Mouse (Mus musculus) heart, adult 2 months (tissue): ENCODE data around the gene Fam53b. TPM values are rescaled to one million over a fixed set of nuclear protein-coding genes. Genes with fewer than 3 reads are reported as not detected.

Experiments
- DNase-seq, 2 experiments: peaks; one replicate each; pipeline ENCODE4 v3.0.0; 2021
- H3K27ac ChIP-seq: fragments of 200-600 bp; 2 replicates; pipeline ENCODE4 v1.8.1; 2022
- H3K27me3 ChIP-seq: fragments of 200-500 bp; 2 replicates; pipeline ENCODE4 v1.6.1; 2012; ENCODE audit warnings: mild to moderate bottlenecking, low read length, inconsistent platforms, mixed read lengths; ENCODE audit not compliant: control insufficient read depth, insufficient read depth
- H3K36me3 ChIP-seq: fragments of 200-500 bp; 2 replicates; pipeline ENCODE4 v1.6.1; 2012; ENCODE audit warnings: low read length, inconsistent platforms; ENCODE audit not compliant: control insufficient read depth, insufficient read depth
- H3K4me1 ChIP-seq: fragments of 200-500 bp; 2 replicates; pipeline ENCODE4 v1.6.1; 2011; ENCODE audit warnings: low read length; ENCODE audit not compliant: control insufficient read depth, insufficient read depth
- H3K4me3 ChIP-seq: fragments of 200-600 bp; 2 replicates; pipeline ENCODE4 v1.8.1; 2022
- H3K79me2 ChIP-seq: fragments of 200-500 bp; replicated peaks from 2 replicates; pipeline ENCODE4 v1.6.1; 2012; ENCODE audit warnings: mild to moderate bottlenecking, inconsistent platforms, low read length, moderate library complexity, mixed read lengths; ENCODE audit not compliant: control insufficient read depth, insufficient read depth
- H3K9ac ChIP-seq: fragments of 200-500 bp; 2 replicates; pipeline ENCODE4 v1.6.1; 2012; ENCODE audit warnings: low read depth, mild to moderate bottlenecking, control low read depth, inconsistent platforms, low read length, mixed read lengths
- CTCF ChIP-seq: fragments of 200-600 bp; IDR thresholded peaks from 2 replicates; pipeline ENCODE4 v1.8.1; 2022; ENCODE audit warnings: antibody characterized with exemption, mild to moderate bottlenecking, moderate library complexity
- EP300 ChIP-seq: fragments of 200-500 bp; IDR thresholded peaks from 2 replicates; pipeline ENCODE4 v1.6.1; 2011; ENCODE audit warnings: low read depth, low read length, control low read depth; ENCODE audit not compliant: insufficient read depth
- POLR2A ChIP-seq: fragments of 200-500 bp; IDR thresholded peaks from 2 replicates; pipeline ENCODE4 v1.6.1; 2011; ENCODE audit warnings: mild to moderate bottlenecking, low read depth, low read length, control low read depth; ENCODE audit not compliant: insufficient read depth
- WGBS: fragments of 180-500 bp; shearing (Covaris S2); methylation state at CpG from one replicate; pipeline ENCODE4 v1.1.7; 2018; 5-methylcytosine and 5-hydroxymethylcytosine counted together
- intact Hi-C: fragments of 180-260 bp; cut with DNase I; formaldehyde crosslinking; loops from one replicate; pipeline ENCODE4 v1.15.1; 2025
- polyA plus RNA-seq: library from polyadenylated mRNA; depleted of rRNA; stranded (reverse); fragments of >200 nt; gene quantifications from 2 replicates; pipeline ENCODE4 v1.2.3, GENCODE M21; 2012
- total RNA-seq, 2 experiments: library from RNA; stranded (reverse); gene quantifications; 2 replicates each; pipeline ENCODE4 v1.2.3; 2021

The Fam53b gene
- total and polyA plus RNA-seq, 3 experiments: 22.0 to 26.9 (median 22.5) TPM

DNA sequence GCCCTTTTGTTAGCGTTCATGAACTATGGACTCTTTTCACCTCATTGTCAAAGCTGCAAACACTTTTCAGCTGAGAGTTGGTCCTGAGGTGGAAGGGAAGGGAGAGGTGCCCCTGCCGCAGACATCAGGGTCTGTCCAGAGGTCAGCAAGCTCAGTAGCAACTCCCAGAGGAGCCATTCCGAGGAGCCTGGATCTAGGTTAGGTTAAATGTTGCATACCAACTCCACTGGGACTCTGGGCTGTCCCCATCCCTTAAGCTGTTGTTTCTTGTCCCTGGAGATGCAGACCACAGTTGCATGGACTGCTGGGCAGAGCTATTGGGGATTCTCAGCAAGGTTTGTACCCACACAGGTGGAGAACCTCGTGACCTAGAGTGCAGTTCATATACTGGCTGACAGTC lies 114.5 kb downstream of the Fam53b start:
- Histone ChIP-seq H3K4me1 (peaks cover 9% of the 10 kb centered on the region), H3K27ac (no peak overlapping the region)
- TF ChIP-seq EP300 (no peak), CTCF (no peak), POLR2A (no peak)

DNA sequence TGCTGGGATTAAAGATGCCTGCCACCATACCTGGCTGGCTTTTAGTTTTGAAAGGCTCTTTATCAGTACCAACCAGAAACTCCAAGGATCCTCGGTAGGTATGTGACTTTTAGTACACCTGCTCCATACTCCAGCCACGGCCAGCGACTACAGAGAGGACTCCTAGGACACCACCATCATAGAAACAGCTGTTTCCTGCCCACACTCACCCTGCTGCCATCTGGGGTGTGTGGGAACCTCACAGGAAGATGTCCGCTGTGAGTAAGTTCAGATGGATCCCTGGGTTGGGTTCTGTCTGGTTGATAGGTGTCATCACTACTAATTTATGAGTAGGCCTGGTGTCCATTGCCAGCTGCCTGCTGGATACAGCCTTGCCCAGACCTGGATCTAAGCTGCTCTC lies 114.9 kb downstream of the Fam53b start:
- H3K36me3 ChIP-seq: no peaks in the 10 kb centered on the region
- no peaks in the 10 kb centered on the region for H3K79me2 ChIP-seq
- TF ChIP-seq CTCF (no peak), POLR2A (no peak), EP300 (no peak)
- intact Hi-C loops: no loop called here
- DNase-seq: no peak
- no peak overlapping the region for H3K9ac ChIP-seq
- H3K27me3 ChIP-seq: no peaks in the 10 kb centered on the region
- no peak overlapping the region for H3K27ac ChIP-seq
- peaks cover 6% of the 10 kb centered on the region for H3K4me1 ChIP-seq
- no peak overlapping the region for H3K4me3 ChIP-seq
- WGBS: 61% methylated on average over 4 of the region's 4 CpGs

More for the DNA sequence above, 114.5 kb downstream of the Fam53b start:
- Histone ChIP-seq H3K27me3 (no peaks in the 10 kb centered on the region), H3K36me3 (no peaks in the 10 kb centered on the region), H3K4me3 (no peak overlapping the region), H3K9ac (no peak overlapping the region), H3K79me2 (no peaks in the 10 kb centered on the region)
- intact Hi-C loops: no loop called here
- 75% methylated on average over 4 of the region's 4 CpGs for WGBS
- no peak for DNase-seq

DNA sequence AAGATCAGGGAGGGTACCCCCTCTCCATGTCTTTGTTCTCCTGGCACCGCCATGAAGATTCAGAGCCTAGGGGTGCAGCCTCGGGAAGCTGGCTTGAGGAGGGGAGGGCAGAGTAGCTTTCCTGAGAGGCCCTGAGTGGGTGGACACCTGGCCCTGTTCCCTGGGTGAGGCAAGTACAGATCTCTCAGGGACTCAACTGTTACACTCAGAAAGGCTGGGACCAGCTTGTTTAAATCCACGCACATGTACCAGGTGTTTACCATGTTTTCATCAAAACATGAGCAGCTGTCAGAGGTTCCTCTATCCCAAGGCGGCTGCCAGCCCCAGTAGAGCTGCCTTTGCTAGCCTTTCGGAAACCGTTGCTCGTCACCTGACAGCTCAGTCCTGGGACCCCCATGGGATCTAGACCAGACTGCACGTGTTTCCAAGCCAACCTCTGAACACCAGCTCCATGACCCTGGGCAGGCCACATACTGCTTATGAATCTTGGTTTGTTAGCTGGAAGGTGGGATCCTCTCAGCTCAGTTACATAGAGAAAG lies 116.4 kb downstream of the Fam53b start:
- Histone ChIP-seq H3K4me3 (no peak overlapping the region), H3K9ac (no peak overlapping the region), H3K79me2 (no peaks in the 10 kb centered on the region), H3K27me3 (no peaks in the 10 kb centered on the region), H3K36me3 (no peaks in the 10 kb centered on the region), H3K4me1 (peaks cover 6% of the 10 kb centered on the region), H3K27ac (no peak overlapping the region)
- intact Hi-C loops: no loop called here
- no peak for TF ChIP-seq POLR2A
- no peak for TF ChIP-seq CTCF
- no peak for TF ChIP-seq EP300
- WGBS: 85% methylated on average over 8 of the region's 8 CpGs
- no peak for DNase-seq

DNA sequence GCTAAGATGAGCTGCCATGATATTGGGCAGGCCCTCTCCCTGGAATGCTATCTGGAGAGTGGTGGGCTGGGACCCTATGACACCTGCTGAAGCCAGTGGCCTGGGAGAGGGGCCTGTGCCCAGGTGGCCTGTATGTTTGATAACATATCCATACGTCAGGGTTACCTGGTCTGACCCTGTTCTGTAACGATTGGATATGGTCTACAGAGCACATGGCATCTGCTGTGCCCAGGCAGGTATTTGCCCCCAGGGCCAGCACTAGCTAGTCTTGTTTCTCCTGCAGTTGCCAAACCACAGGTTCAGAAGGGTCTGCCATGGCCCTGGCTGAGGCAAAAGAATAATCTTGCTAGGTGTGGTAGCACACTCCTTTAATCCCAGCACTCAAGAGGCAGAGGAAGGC lies 120.1 kb downstream of the Fam53b start:
- H3K27ac ChIP-seq: no peak overlapping the region
- TF ChIP-seq EP300: no peak
- TF ChIP-seq CTCF: no peak
- TF ChIP-seq POLR2A: no peak
- intact Hi-C loops: no loop called here
- peaks cover 13% of the 10 kb centered on the region for H3K4me1 ChIP-seq
- no peaks in the 10 kb centered on the region for H3K27me3 ChIP-seq
- H3K9ac ChIP-seq: no peak overlapping the region
- DNase-seq: no peak
- no peak overlapping the region for H3K4me3 ChIP-seq
- H3K36me3 ChIP-seq: no peaks in the 10 kb centered on the region
- H3K79me2 ChIP-seq: no peaks in the 10 kb centered on the region
- 100% methylated on average over 2 of the region's 2 CpGs for WGBS

DNA sequence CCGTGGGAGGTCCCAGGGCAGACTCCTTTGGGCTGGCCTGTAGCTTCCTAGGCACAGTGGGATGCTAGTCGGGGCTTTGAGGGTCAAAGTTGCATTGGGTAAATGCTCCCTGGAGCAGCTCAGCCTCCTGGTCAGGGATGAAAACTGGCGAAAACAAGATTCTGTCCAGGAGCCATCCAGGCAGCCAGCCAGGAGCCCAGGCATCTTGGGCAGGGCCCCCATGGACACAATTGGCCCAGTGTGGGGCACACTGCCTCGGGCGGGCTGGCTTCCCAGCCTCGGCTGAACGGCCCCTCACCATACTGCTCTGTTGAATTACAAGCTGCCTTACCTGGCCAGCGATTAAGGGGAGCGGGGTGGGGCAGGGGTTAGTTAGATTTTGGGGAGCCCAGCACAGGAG lies 121.0 kb downstream of the Fam53b start:
- no peak overlapping the region for H3K9ac ChIP-seq
- no peak overlapping the region for H3K27ac ChIP-seq
- H3K36me3 ChIP-seq: no peaks in the 10 kb centered on the region
- H3K4me1 ChIP-seq: peaks cover 20% of the 10 kb centered on the region
- H3K79me2 ChIP-seq: no peaks in the 10 kb centered on the region
- TF ChIP-seq EP300: no peak
- TF ChIP-seq POLR2A: no peak
- no peak for TF ChIP-seq CTCF
- 80% methylated on average over 9 of the region's 9 CpGs for WGBS
- H3K27me3 ChIP-seq: no peaks in the 10 kb centered on the region
- no peak for DNase-seq
- no peak overlapping the region for H3K4me3 ChIP-seq
- intact Hi-C loops: no loop called here

DNA sequence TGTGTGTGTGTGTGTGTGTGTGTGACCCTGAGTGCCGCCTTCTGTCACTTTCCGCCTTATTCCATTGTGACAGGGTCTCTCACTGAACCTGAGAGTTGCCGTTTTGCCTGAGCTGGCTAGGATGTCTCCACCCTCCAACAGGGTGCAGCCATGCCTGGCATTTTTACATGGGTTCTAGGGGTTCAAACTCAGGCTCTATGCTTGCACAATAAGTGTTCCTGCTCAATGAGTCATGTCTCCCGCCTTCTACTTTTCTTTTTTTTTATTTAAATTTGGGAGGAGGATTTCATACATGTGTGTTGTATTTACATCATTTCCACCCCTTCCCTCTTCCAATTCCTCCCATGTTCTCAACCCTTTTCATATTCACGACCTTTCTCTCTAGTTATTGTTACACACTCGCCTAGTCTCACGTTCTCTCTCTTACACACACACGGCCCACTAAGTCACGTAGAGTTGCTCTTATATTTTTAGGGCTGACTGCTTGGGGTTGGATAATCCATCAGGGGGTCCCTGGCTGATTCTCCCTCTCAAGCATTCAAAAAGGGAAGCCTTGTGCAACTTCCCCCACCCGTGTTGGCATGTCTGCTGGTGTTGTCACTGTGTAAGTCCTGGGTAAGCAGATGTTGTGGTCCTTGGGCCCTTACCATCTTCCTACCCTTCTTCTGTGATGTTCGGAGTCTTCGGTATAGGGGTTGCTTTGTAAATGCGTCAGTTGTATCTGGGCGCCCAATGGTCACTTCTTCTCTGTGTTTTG lies 122.8 kb downstream of the Fam53b start:
- TF ChIP-seq POLR2A (no peak), CTCF (no peak), EP300 (no peak)
- Histone ChIP-seq H3K27ac (no peak overlapping the region), H3K9ac (no peak overlapping the region), H3K27me3 (no peaks in the 10 kb centered on the region), H3K79me2 (no peaks in the 10 kb centered on the region), H3K36me3 (no peaks in the 10 kb centered on the region), H3K4me1 (peaks cover 25% of the 10 kb centered on the region), H3K4me3 (no peak overlapping the region)
- 93% methylated on average over 14 of the region's 14 CpGs for WGBS
- intact Hi-C loops: no loop called here
- no peak for DNase-seq
